Mouse (Mus musculus) liver, adult 2 months (tissue): ENCODE measurements around the gene Syce3.

Experiments
- CTCF ChIP-seq: fragments of 200-500 bp; IDR thresholded peaks from 2 replicates; pipeline ENCODE4 v1.5.1; 2011; ENCODE audit warnings: low read depth, low read length, control low read depth
- POLR2A ChIP-seq: fragments of 200-500 bp; IDR thresholded peaks from 2 replicates; pipeline ENCODE4 v1.6.1; 2011; ENCODE audit warnings: low read length, control low read depth; ENCODE audit not compliant: insufficient read depth; ENCODE audit errors: extremely low read depth

- TF ChIP-seq POLR2A = no peak
- TF ChIP-seq CTCF = no peak
Measured at GRCm38 (mm10) chr15:89425711-89426121, 15.4 kb upstream of the Syce3 start, which contains the start of gene Cpt1b.
